Mouse (Mus musculus) gastrocnemius, adult 8-10 months (tissue): ENCODE measurements at regions not wholly inside any gene's neighbourhood (a gene's known extent, or its start where the extent isn't known, plus 50 kb on each side); places are given as distances from the start of the nearest gene placed in this dataset.

Experiments used
- DNase-seq, 2 experiments: peaks; one replicate each; pipeline ENCODE4 v3.0.0; 2022; ENCODE audit warnings: low spot score in 2 of 2

DNA sequence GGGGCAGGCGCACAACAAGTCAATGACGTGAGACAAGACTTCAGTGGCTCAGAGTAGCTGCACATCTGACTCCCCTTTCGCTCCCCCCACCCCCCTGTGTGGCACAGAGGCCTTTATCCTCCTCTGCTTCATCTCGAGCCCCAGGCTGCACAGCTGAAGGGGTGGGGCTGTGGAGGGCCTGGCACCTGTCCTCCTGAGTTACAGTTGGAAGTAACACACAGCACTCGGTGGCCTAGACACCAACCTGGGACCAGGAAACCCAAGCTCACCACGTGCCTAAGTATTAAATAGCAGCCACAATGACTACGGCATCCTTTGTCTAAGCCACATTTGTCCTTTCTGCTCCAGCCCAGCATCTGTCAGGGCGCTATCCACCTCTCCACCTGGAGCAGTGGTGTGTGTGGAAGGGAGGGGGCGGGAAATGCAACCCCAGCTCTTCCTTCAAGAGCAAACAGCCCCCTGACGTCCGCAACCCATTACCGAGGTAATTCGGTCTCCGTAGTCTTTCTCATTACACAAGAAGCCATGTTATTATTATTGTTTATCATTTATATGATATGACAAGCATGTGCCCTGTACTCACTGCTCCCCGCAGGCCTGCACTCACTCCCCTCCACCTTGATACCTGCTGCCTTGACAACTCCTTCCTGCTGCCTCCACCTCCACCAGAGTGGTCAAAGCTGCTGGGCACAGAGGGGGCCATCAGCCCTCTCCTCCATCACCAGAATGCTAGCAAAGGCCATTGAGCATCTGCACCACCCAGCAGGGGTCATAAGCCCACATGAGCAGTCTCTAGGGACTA is 73.7 kb upstream of the Igsf21 start:
- DNase-seq = no peak

DNA sequence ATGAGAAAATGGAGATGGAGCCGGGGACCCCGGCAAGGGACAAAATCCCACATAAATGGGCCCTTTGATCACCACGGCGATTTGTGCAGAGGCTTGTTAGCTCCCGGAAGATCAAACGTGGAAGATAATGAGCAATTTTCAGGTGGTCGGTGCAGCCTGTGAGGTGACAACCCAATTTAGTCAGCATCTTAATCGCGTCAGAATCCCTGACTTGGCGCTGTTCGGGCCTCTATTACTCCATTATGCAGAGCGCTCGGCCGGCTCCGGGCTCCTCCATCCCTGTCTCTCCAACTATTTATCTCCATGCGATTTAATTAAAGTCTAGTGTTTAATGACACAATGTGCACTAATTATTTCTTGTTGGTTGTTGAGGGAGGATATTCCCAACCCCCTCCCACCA is 66.1 kb upstream of the Igsf21 start:
- no peak for DNase-seq

DNA sequence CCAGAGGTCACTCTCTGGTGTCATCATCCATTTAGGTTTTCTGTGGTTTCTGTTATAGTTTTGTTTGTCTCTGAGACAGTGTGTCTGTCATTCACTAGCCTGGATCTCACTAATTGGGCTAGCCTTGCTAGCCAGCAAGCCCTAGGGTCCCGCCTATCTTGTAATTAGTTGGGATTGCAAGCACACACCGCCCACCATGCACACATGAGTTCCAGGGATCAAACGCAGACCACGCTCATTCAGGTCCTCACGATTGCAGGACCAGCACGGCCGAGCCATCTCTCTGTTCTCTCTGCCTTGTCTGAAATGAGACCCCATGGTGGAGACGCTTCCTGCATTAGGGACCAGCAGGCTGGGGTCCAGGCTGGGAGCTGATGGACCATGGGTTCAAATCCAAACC is 60.9 kb upstream of the Igsf21 start:
- no peak for DNase-seq

DNA sequence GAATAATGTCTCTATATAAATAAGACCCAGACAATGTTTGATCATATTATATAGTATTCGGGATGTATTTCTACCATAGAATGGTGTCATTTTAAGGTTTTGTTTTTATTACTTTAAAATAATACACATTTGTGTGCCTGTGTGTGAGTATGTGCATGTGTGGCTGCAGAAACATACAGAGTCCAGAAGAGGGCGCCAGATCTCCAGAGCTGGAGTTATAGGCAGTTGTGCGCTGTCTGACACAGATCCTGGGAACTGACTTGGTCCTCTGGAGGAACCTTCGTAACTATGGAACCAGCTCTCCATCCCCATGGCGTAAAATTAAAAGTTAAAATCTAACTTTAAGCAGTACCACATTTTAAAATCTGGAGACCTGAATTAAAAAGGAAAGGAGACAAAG is 58.4 kb upstream of the Igsf21 start:
- DNase-seq = no peak

DNA sequence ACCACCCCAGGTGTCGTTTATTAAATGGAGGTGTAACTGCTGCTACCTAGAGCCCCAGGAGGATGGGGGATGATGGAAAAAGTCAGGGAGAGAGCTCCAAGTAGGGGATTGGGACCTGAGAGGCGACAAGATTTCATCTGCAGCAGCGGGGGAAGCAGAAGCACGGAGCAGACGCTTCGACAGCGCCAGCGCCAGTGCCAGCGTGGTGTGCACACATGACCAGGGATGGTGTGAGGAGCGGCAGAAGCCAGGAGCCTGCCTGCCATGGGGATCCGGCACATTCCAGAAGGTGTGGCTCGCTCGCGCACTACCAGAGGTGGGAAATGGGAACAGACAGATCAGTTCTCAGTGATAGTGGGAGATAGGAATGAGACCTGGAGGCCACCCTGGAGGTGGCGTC is 55.1 kb upstream of the Igsf21 start:
- DNase-seq = no peak

DNA sequence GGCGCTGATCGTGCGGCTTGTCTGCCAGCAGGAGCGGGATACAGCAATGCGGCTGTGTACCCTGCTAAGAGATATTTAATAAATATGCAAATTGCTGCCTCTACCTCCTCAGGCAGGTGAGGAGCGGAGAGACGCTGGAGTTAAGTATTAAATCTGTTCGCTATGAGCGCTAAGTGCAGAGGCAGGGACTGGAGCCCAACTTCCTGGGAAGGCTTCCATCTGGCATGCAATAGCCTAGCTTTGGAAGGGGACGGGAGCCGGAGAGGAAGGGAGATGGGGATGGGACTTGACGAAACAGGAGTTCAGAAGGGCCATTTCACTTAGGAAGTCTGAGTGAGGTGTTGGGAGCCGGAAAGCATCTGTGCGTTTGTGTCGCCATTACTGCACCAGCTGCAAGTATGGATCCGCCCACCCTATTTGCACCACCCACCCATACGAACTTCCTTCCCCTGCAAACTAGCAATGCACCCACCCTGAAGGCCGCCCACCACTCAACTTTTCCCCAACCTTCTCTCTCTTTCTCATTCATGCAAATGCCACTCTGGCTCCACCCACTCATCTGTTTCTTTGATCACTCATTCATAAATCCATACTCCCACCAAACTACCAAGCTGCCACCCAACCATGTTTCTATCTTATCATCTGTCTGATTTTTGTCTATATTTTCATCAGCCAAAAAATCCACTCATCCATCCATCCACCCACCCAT is 51.5 kb upstream of the Igsf21 start:
- no peak for DNase-seq
